Mouse (Mus musculus) embryonic facial prominence, embryonic 15.5 days (tissue): ENCODE measurements around the gene L3mbtl4. TPM values are rescaled to one million over a fixed set of nuclear protein-coding genes. Genes with fewer than 3 reads are reported as not detected.

ENCODE experiments used
- ATAC-seq: fragments of 200-750 bp; cut with Nextera tagmentation; 2 replicates; pipeline ENCODE4 v1.8.0; 2017; ENCODE audit warnings: low read depth, moderate TSS enrichment; ENCODE audit not compliant: insufficient number of reproducible peaks, low FRiP score, low TSS enrichment
- H3K27ac ChIP-seq: fragments of 300-500 bp; sonication (generic); replicated peaks from 2 replicates; pipeline ENCODE4 v1.5.1; 2015; ENCODE audit warnings: mild to moderate bottlenecking, inconsistent platforms
- H3K27me3 ChIP-seq: fragments of 300-500 bp; sonication (generic); 2 replicates; pipeline ENCODE4 v1.6.1; 2015; ENCODE audit warnings: inconsistent platforms
- H3K36me3 ChIP-seq: fragments of 300-500 bp; sonication (generic); 2 replicates; pipeline ENCODE4 v1.6.1; 2015; ENCODE audit warnings: mild to moderate bottlenecking, inconsistent platforms
- H3K4me1 ChIP-seq: fragments of 300-500 bp; sonication (generic); 2 replicates; pipeline ENCODE4 v1.6.1; 2015; ENCODE audit warnings: inconsistent platforms
- H3K4me2 ChIP-seq: fragments of 300-500 bp; sonication (generic); replicated peaks from 2 replicates; pipeline ENCODE4 v1.6.1; 2015; ENCODE audit warnings: mild to moderate bottlenecking, inconsistent platforms
- H3K4me3 ChIP-seq: fragments of 300-500 bp; sonication (generic); replicated peaks from 2 replicates; pipeline ENCODE4 v1.5.1; 2015; ENCODE audit warnings: mild to moderate bottlenecking, inconsistent platforms
- H3K9ac ChIP-seq: fragments of 300-500 bp; sonication (generic); 2 replicates; pipeline ENCODE4 v1.6.1; 2015; ENCODE audit warnings: inconsistent platforms
- H3K9me3 ChIP-seq: fragments of 300-500 bp; sonication (generic); replicated peaks from 2 replicates; pipeline ENCODE4 v1.6.1; 2016; ENCODE audit warnings: inconsistent platforms
- WGBS: fragments of 180-500 bp; shearing (Covaris S2); methylation state at CpG from one replicate; pipeline ENCODE4 v1.1.7; 2015; 5-methylcytosine and 5-hydroxymethylcytosine counted together
- polyA plus RNA-seq: library from polyadenylated mRNA; unstranded; fragments of >200 nt; fragmentation: Nextera tagmentation; extraction: Ambion mirVana; gene quantifications from 2 replicates; pipeline ENCODE4 v1.2.1, GENCODE M21; 2015

L3mbtl4 gene
- polyA plus RNA-seq, 1 experiment from 2014 or later, result not detected

DNA sequence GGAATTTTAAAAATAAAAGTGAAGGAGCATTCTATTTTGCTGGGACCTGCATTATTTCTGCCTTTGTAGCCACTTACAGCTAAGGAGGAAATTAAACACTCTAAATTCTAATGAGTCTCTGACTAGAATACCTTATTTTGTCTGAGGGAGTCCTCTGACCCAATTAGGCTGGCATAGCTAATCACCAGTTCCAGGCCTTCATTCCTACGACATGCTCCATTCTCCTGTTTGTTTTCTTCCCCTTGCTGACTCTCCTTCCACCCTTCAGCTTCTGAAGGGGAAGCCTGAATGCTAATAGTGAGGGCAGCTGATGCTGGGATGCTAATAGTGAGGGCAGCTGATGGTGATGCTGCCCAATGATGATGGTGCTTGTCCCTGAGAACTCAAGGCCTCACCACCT lies 286.7 kb downstream of the L3mbtl4 start:
- Histone ChIP-seq H3K4me3 (no peak overlapping the region), H3K36me3 (no peaks in the 10 kb centered on the region), H3K9me3 (no peaks in the 10 kb centered on the region), H3K4me1 (no peaks in the 10 kb centered on the region), H3K27me3 (no peaks in the 10 kb centered on the region), H3K9ac (no peak overlapping the region), H3K27ac (no peak overlapping the region), H3K4me2 (no peak overlapping the region)
- 35% methylated on average over 1 of the region's 1 CpGs for WGBS
- ATAC-seq, result no peak

- Histone ChIP-seq H3K9me3 (no peaks in the 10 kb centered on the region), H3K4me1 (no peaks in the 10 kb centered on the region), H3K27me3 (no peaks in the 10 kb centered on the region), H3K4me3 (no peak overlapping the region), H3K36me3 (no peaks in the 10 kb centered on the region), H3K9ac (no peak overlapping the region), H3K27ac (no peak overlapping the region), H3K4me2 (no peak overlapping the region)
- no peak for ATAC-seq
- 91% methylated on average over 6 of the region's 6 CpGs for WGBS
Measured at GRCm38 (mm10) chr17:68571806-68572205, 298.2 kb downstream of the L3mbtl4 start.

DNA sequence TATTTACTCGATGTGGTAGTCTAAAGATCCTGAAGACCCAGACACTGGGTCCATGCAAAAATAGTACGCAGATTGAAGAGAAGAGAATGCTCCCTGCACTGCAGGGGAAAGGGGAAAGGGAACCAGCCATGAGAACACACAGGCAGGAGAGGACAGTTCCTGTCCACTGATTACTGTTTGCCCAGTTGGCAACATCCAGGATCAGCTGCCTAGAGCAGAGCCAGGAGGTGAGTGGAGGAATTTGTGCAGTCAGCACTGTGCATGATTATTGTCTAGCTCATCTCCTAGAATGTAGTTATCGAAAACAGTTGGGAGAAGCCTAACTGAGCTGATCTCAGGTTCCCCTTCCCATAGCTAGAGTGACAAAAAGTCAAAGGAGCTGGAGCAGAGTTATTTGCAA lies 311.6 kb downstream of the L3mbtl4 start:
- no peaks in the 10 kb centered on the region for H3K4me1 ChIP-seq
- H3K36me3 ChIP-seq, result no peaks in the 10 kb centered on the region
- ATAC-seq, result no peak
- no peak overlapping the region for H3K4me2 ChIP-seq
- H3K4me3 ChIP-seq, result no peak overlapping the region
- no peaks in the 10 kb centered on the region for H3K27me3 ChIP-seq
- H3K27ac ChIP-seq, result no peak overlapping the region
- WGBS, result 85% methylated on average over 3 of the region's 3 CpGs
- no peak overlapping the region for H3K9ac ChIP-seq
- no peaks in the 10 kb centered on the region for H3K9me3 ChIP-seq

DNA sequence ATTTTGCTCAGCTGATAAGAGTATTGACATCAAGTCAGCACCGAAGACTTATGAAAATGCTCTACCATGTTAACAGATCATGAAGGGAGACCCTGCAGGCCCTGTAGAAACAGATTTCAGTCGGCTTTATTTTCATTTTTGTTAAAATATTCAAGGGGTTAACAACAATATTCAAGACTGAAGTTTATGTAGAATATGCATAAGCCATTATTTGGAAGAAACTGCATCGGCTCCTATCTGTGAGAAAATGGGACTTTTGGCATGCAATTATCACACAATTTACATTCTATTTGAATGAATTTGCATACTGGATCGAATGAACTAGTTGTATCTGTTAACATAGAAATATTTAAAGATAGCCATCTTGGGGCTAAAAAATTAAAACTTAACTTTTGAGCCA lies 318.0 kb downstream of the L3mbtl4 start:
- Histone ChIP-seq H3K9me3 (no peaks in the 10 kb centered on the region), H3K36me3 (no peaks in the 10 kb centered on the region), H3K27me3 (no peaks in the 10 kb centered on the region), H3K27ac (no peak overlapping the region), H3K4me1 (no peaks in the 10 kb centered on the region), H3K4me2 (no peak overlapping the region), H3K4me3 (no peak overlapping the region), H3K9ac (no peak overlapping the region)
- ATAC-seq, result no peak
- WGBS, result 76% methylated on average over 4 of the region's 4 CpGs

GRCm38 (mm10) chr17:68602744-68603143 lies 329.1 kb downstream of the L3mbtl4 start:
- Histone ChIP-seq H3K27ac (no peak overlapping the region), H3K4me2 (no peak overlapping the region), H3K27me3 (no peaks in the 10 kb centered on the region), H3K9ac (no peak overlapping the region), H3K4me3 (no peak overlapping the region), H3K4me1 (no peaks in the 10 kb centered on the region), H3K9me3 (no peaks in the 10 kb centered on the region), H3K36me3 (no peaks in the 10 kb centered on the region)
- ATAC-seq, result no peak
- 72% methylated on average over 4 of the region's 4 CpGs for WGBS

GRCm38 (mm10) chr17:68607691-68608090 lies 334.1 kb downstream of the L3mbtl4 start:
- H3K27me3 ChIP-seq, result no peaks in the 10 kb centered on the region
- H3K27ac ChIP-seq, result no peak overlapping the region
- no peak overlapping the region for H3K4me2 ChIP-seq
- ATAC-seq, result no peak
- H3K9ac ChIP-seq, result no peak overlapping the region
- H3K4me3 ChIP-seq, result no peak overlapping the region
- no peaks in the 10 kb centered on the region for H3K9me3 ChIP-seq
- H3K36me3 ChIP-seq, result no peaks in the 10 kb centered on the region
- no peaks in the 10 kb centered on the region for H3K4me1 ChIP-seq
- 45% methylated on average over 6 of the region's 6 CpGs for WGBS

- H3K27ac ChIP-seq, result no peak overlapping the region
- no peak overlapping the region for H3K4me3 ChIP-seq
- 76% methylated on average over 6 of the region's 6 CpGs for WGBS
- H3K27me3 ChIP-seq, result no peaks in the 10 kb centered on the region
- no peak overlapping the region for H3K9ac ChIP-seq
- no peak overlapping the region for H3K4me2 ChIP-seq
- no peaks in the 10 kb centered on the region for H3K4me1 ChIP-seq
- no peaks in the 10 kb centered on the region for H3K36me3 ChIP-seq
- ATAC-seq, result no peak
- H3K9me3 ChIP-seq, result no peaks in the 10 kb centered on the region
Measured at GRCm38 (mm10) chr17:68611247-68611646, 337.6 kb downstream of the L3mbtl4 start.

DNA sequence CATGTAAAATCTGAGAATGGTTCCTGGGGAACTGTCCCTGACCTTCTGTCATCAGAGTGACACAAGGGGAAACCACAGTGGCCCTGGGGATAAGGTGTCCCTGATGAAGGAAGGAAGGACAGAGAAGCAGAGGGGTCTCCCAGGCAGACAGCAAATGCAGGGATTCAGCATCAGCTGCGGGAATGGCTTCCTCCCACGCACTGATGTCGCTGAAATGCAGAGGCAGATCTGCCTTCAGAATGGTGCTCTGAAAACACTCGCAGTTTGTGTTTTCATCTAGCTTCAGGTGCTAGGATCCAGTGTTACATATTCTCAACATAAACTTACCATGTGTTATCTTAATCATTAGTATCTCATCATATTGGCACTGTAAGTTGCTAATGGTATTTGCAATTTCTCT lies 351.7 kb downstream of the L3mbtl4 start:
- no peaks in the 10 kb centered on the region for H3K4me1 ChIP-seq
- H3K9me3 ChIP-seq, result no peaks in the 10 kb centered on the region
- no peak for ATAC-seq
- no peak overlapping the region for H3K9ac ChIP-seq
- H3K36me3 ChIP-seq, result no peaks in the 10 kb centered on the region
- H3K27me3 ChIP-seq, result no peaks in the 10 kb centered on the region
- WGBS, result 73% methylated on average over 4 of the region's 4 CpGs
- H3K27ac ChIP-seq, result no peak overlapping the region
- no peak overlapping the region for H3K4me2 ChIP-seq
- no peak overlapping the region for H3K4me3 ChIP-seq

- WGBS, result 21% methylated on average over 7 of the region's 7 CpGs
- H3K27ac ChIP-seq, result no peak overlapping the region
- H3K9ac ChIP-seq, result no peak overlapping the region
- no peaks in the 10 kb centered on the region for H3K9me3 ChIP-seq
- ATAC-seq, result no peak
- no peak overlapping the region for H3K4me2 ChIP-seq
- no peak overlapping the region for H3K4me3 ChIP-seq
- no peaks in the 10 kb centered on the region for H3K27me3 ChIP-seq
- H3K36me3 ChIP-seq, result no peaks in the 10 kb centered on the region
- no peaks in the 10 kb centered on the region for H3K4me1 ChIP-seq
Measured at GRCm38 (mm10) chr17:68629631-68630426, 356.2 kb downstream of the L3mbtl4 start.

GRCm38 (mm10) chr17:68631396-68631795 lies 357.8 kb downstream of the L3mbtl4 start:
- 82% methylated on average over 8 of the region's 8 CpGs for WGBS
- H3K9me3 ChIP-seq, result no peaks in the 10 kb centered on the region
- no peaks in the 10 kb centered on the region for H3K27me3 ChIP-seq
- no peak overlapping the region for H3K4me3 ChIP-seq
- H3K9ac ChIP-seq, result no peak overlapping the region
- H3K27ac ChIP-seq, result no peak overlapping the region
- ATAC-seq, result no peak
- no peaks in the 10 kb centered on the region for H3K4me1 ChIP-seq
- no peak overlapping the region for H3K4me2 ChIP-seq
- no peaks in the 10 kb centered on the region for H3K36me3 ChIP-seq

- Histone ChIP-seq H3K36me3 (no peaks in the 10 kb centered on the region), H3K9ac (no peak overlapping the region), H3K27me3 (no peaks in the 10 kb centered on the region), H3K4me2 (no peak overlapping the region), H3K4me3 (no peak overlapping the region), H3K9me3 (no peaks in the 10 kb centered on the region), H3K4me1 (no peaks in the 10 kb centered on the region), H3K27ac (no peak overlapping the region)
- WGBS, result 76% methylated on average over 6 of the region's 6 CpGs
- no peak for ATAC-seq
Measured at GRCm38 (mm10) chr17:68640187-68640586, 366.6 kb downstream of the L3mbtl4 start.

GRCm38 (mm10) chr17:68642521-68643088 lies 369.0 kb downstream of the L3mbtl4 start:
- ATAC-seq, result no peak
- H3K4me2 ChIP-seq, result no peak overlapping the region
- WGBS, result 64% methylated on average over 5 of the region's 5 CpGs
- H3K36me3 ChIP-seq, result no peaks in the 10 kb centered on the region
- no peak overlapping the region for H3K9ac ChIP-seq
- H3K27ac ChIP-seq, result no peak overlapping the region
- H3K4me3 ChIP-seq, result no peak overlapping the region
- no peaks in the 10 kb centered on the region for H3K9me3 ChIP-seq
- H3K4me1 ChIP-seq, result no peaks in the 10 kb centered on the region
- no peaks in the 10 kb centered on the region for H3K27me3 ChIP-seq
